Mouse (Mus musculus) 3T3-L1 (cell line): Measurements from ENCODE around the gene Fgf8.

Experiments used
- DNase-seq: peaks from one replicate; pipeline ENCODE4 v3.0.0-alpha.2; 2015; ENCODE audit warnings: low read depth, low spot score

Fgf8 gene

GRCm38 (mm10) chr19:45727231-45727630, 15.5 kb downstream of the Fgf8 start:
- DNase-seq, result no peak

GRCm38 (mm10) chr19:45725677-45726277, 16.9 kb downstream of the Fgf8 start:
- DNase-seq, result no peak

- DNase-seq, result no peak
Observed at GRCm38 (mm10) chr19:45722188-45722587, 20.5 kb downstream of the Fgf8 start.

- peak; percentile 63 for DNase-seq
Observed at GRCm38 (mm10) chr19:45718286-45718685, 24.4 kb downstream of the Fgf8 start.

GRCm38 (mm10) chr19:45717493-45718220, 25.1 kb downstream of the Fgf8 start:
- peak; percentile 13 for DNase-seq

- no peak for DNase-seq
Observed at GRCm38 (mm10) chr19:45708704-45709103, 34.0 kb downstream of the Fgf8 start.

GRCm38 (mm10) chr19:45696281-45696600, 46.5 kb downstream of the Fgf8 start:
- DNase-seq, result no peak

- no peak for DNase-seq
Observed at GRCm38 (mm10) chr19:45695496-45696280, 47.0 kb downstream of the Fgf8 start.

GRCm38 (mm10) chr19:45694056-45694455, 48.7 kb downstream of the Fgf8 start:
- peak; percentile 16 for DNase-seq

GRCm38 (mm10) chr19:45692211-45692610, 50.5 kb downstream of the Fgf8 start:
- no peak for DNase-seq

GRCm38 (mm10) chr19:45691001-45691535, 51.6 kb downstream of the Fgf8 start:
- DNase-seq, result peak; percentile 21

GRCm38 (mm10) chr19:45687001-45687400, 55.7 kb downstream of the Fgf8 start:
- DNase-seq, result no peak
